Mouse (Mus musculus) hindbrain, postnatal 0 days (tissue): Measurements from ENCODE around the gene Scrn3. TPM values are rescaled to one million over a fixed set of nuclear protein-coding genes. Genes with fewer than 3 reads are reported as not detected.

Experiments
- ATAC-seq: fragments of 200-750 bp; cut with Nextera tagmentation; 2 replicates; pipeline ENCODE4 v1.8.0; 2017; ENCODE audit warnings: mild to moderate bottlenecking, moderate TSS enrichment, moderate library complexity
- DNase-seq: peaks from one replicate; pipeline ENCODE4 v3.0.0-alpha.2; 2015; ENCODE audit warnings: low spot score
- H3K27ac ChIP-seq: fragments of 300-500 bp; sonication (generic); 2 replicates; pipeline ENCODE4 v1.5.1; 2014; ENCODE audit warnings: mild to moderate bottlenecking
- H3K27me3 ChIP-seq: fragments of 300-500 bp; sonication (generic); 2 replicates; pipeline ENCODE4 v1.6.1; 2014; ENCODE audit warnings: low read length, mixed read lengths; ENCODE audit not compliant: insufficient read depth
- H3K36me3 ChIP-seq: fragments of 300-500 bp; sonication (generic); 2 replicates; pipeline ENCODE4 v1.6.1; 2014; ENCODE audit warnings: low read length, mixed read lengths; ENCODE audit not compliant: insufficient read depth
- H3K4me1 ChIP-seq: fragments of 300-500 bp; sonication (generic); 2 replicates; pipeline ENCODE4 v1.6.1; 2014; ENCODE audit warnings: antibody characterized with exemption, low read length, mixed read lengths; ENCODE audit not compliant: insufficient read depth
- H3K4me2 ChIP-seq: fragments of 300-500 bp; sonication (generic); 2 replicates; pipeline ENCODE4 v1.6.1; 2014; ENCODE audit warnings: low read depth, mild to moderate bottlenecking, low read length, moderate library complexity, mixed read lengths
- H3K4me3 ChIP-seq: fragments of 300-500 bp; sonication (generic); 2 replicates; pipeline ENCODE4 v1.5.1; 2014; ENCODE audit warnings: low read length
- H3K9ac ChIP-seq: fragments of 300-500 bp; sonication (generic); replicated peaks from 2 replicates; pipeline ENCODE4 v1.6.1; 2014; ENCODE audit warnings: mild to moderate bottlenecking, low read length, moderate library complexity, mixed read lengths
- H3K9me3 ChIP-seq: fragments of 300-500 bp; sonication (generic); 2 replicates; pipeline ENCODE4 v1.6.1; 2016; ENCODE audit warnings: low read length, mixed read lengths
- CTCF ChIP-seq: IDR thresholded peaks from 2 replicates; pipeline ENCODE4 v1.5.1; 2016; ENCODE audit warnings: antibody characterized with exemption, control low read depth, low read depth
- WGBS: fragments of 180-500 bp; shearing (Covaris S2); extraction: QIAGEN DNeasy Blood & Tissue Kit; methylation state at CpG from one replicate; pipeline ENCODE4 v1.1.7; 2014; 5-methylcytosine and 5-hydroxymethylcytosine counted together
- polyA plus RNA-seq: library from polyadenylated mRNA; unstranded; fragments of >200 nt; fragmentation: Nextera tagmentation; extraction: Ambion mirVana; gene quantifications from 2 replicates; pipeline ENCODE4 v1.2.1, GENCODE M21; 2015
- total RNA-seq: library from RNA; depleted of rRNA; stranded (reverse); fragments of >200 nt; gene quantifications from 2 replicates; pipeline ENCODE4 v1.2.3, GENCODE M21; 2014

Scrn3 gene
- total and polyA plus RNA-seq, 2 experiments from 2014 or later: 2.9 to 6.2 TPM

GRCm38 (mm10) chr2:73351496-73351895, 39.1 kb downstream of the Scrn3 start:
- no peak for TF ChIP-seq CTCF
- ATAC-seq: no peak
- no peak overlapping the region for H3K4me3 ChIP-seq
- 44% methylated on average over 5 of the region's 5 CpGs for WGBS
- no peaks in the 10 kb centered on the region for H3K4me1 ChIP-seq
- no peaks in the 10 kb centered on the region for H3K27me3 ChIP-seq
- no peak overlapping the region for H3K27ac ChIP-seq
- no peak for DNase-seq
- no peaks in the 10 kb centered on the region for H3K9me3 ChIP-seq
- H3K9ac ChIP-seq: no peak overlapping the region
- H3K4me2 ChIP-seq: no peak overlapping the region
- H3K36me3 ChIP-seq: no peaks in the 10 kb centered on the region

GRCm38 (mm10) chr2:73351927-73352374, 39.5 kb downstream of the Scrn3 start:
- H3K9ac ChIP-seq: no peak overlapping the region
- no peaks in the 10 kb centered on the region for H3K27me3 ChIP-seq
- DNase-seq (peak; percentile 33), ATAC-seq (no peak)
- no peak overlapping the region for H3K4me3 ChIP-seq
- no peaks in the 10 kb centered on the region for H3K9me3 ChIP-seq
- 0 out of 2 replicates have a peak, but pooled peaks cover 1% of the 10 kb centered on the region for H3K36me3 ChIP-seq
- no peak overlapping the region for H3K4me2 ChIP-seq
- no peak overlapping the region for H3K27ac ChIP-seq
- WGBS: 40% methylated on average over 7 of the region's 7 CpGs
- H3K4me1 ChIP-seq: no peaks in the 10 kb centered on the region
- no peak for TF ChIP-seq CTCF

- H3K9me3 ChIP-seq: no peaks in the 10 kb centered on the region
- 0 out of 2 replicates have a peak, but pooled peaks cover 3% of the 10 kb centered on the region for H3K36me3 ChIP-seq
- H3K27me3 ChIP-seq: no peaks in the 10 kb centered on the region
- H3K9ac ChIP-seq: no peak overlapping the region
- no peak overlapping the region for H3K27ac ChIP-seq
- H3K4me2 ChIP-seq: 0 out of 2 replicates have a peak overlapping the region, but pooled peaks have one; percentile 18
- no peak for TF ChIP-seq CTCF
- whole genome bisulfite sequencing: 70% methylated on average over 18 of the region's 18 CpGs
- no peak for DNase-seq
- no peak for ATAC-seq
- H3K4me1 ChIP-seq: no peaks in the 10 kb centered on the region
- H3K4me3 ChIP-seq: no peak overlapping the region
Measured at GRCm38 (mm10) chr2:73357004-73357403, 44.6 kb downstream of the Scrn3 start.

GRCm38 (mm10) chr2:73359941-73360340, 47.5 kb downstream of the Scrn3 start:
- 92% methylated on average over 5 of the region's 5 CpGs for WGBS
- Histone ChIP-seq H3K4me1 (no peaks in the 10 kb centered on the region), H3K9me3 (no peaks in the 10 kb centered on the region), H3K4me2 (no peak overlapping the region), H3K27me3 (no peaks in the 10 kb centered on the region), H3K27ac (no peak overlapping the region), H3K36me3 (0 out of 2 replicates have a peak, but pooled peaks cover 3% of the 10 kb centered on the region), H3K9ac (no peak overlapping the region), H3K4me3 (no peak overlapping the region)
- no peak for TF ChIP-seq CTCF
- DNase-seq (no peak), ATAC-seq (no peak)

- no peak for TF ChIP-seq CTCF
- H3K27ac ChIP-seq: no peak overlapping the region
- ATAC-seq (no peak), DNase-seq (no peak)
- no peaks in the 10 kb centered on the region for H3K27me3 ChIP-seq
- no peak overlapping the region for H3K9ac ChIP-seq
- H3K36me3 ChIP-seq: 0 out of 2 replicates have a peak, but pooled peaks cover 3% of the 10 kb centered on the region
- WGBS: 82% methylated on average over 2 of the region's 2 CpGs
- H3K4me1 ChIP-seq: no peaks in the 10 kb centered on the region
- H3K4me3 ChIP-seq: no peak overlapping the region
- H3K9me3 ChIP-seq: no peaks in the 10 kb centered on the region
- H3K4me2 ChIP-seq: no peak overlapping the region
Measured at GRCm38 (mm10) chr2:73360536-73360935, 48.1 kb downstream of the Scrn3 start.

- Histone ChIP-seq H3K4me1 (no peaks in the 10 kb centered on the region), H3K27ac (no peak overlapping the region), H3K4me3 (no peak overlapping the region), H3K4me2 (no peak overlapping the region), H3K9ac (no peak overlapping the region), H3K27me3 (no peaks in the 10 kb centered on the region), H3K36me3 (no peaks in the 10 kb centered on the region), H3K9me3 (no peaks in the 10 kb centered on the region)
- TF ChIP-seq CTCF: no peak
- ATAC-seq (no peak), DNase-seq (no peak)
- 79% methylated on average over 5 of the region's 5 CpGs for WGBS
Measured at GRCm38 (mm10) chr2:73363448-73363847, 51.0 kb downstream of the Scrn3 start.

GRCm38 (mm10) chr2:73371530-73372335, 59.3 kb downstream of the Scrn3 start:
- DNase-seq (no peak), ATAC-seq (no peak)
- Histone ChIP-seq H3K9me3 (no peaks in the 10 kb centered on the region), H3K27me3 (no peaks in the 10 kb centered on the region), H3K4me1 (no peaks in the 10 kb centered on the region), H3K36me3 (peaks cover 6% of the 10 kb centered on the region; the same call in 1 of the 2 replicates), H3K9ac (no peak overlapping the region), H3K4me2 (no peak overlapping the region), H3K4me3 (no peak overlapping the region), H3K27ac (no peak overlapping the region)
- 72% methylated on average over 9 of the region's 9 CpGs for WGBS
- TF ChIP-seq CTCF: no peak
